Mouse (Mus musculus): ENCODE measurements around the gene Syne3.

GRCm38 (mm10) chr12:105022141-105022540 lies 12.5 kb upstream of the Syne3 start:
- TF ChIP-seq CTCF (IDR thresholded peaks at IDR 0.05; ENCODE audit: control insufficient read depth, insufficient read depth, low read length) (no peak), POLR2A (IDR thresholded peaks at IDR 0.05; ENCODE audit: borderline replicate concordance, control insufficient read depth, low read depth, low read length) (no peak)
